Mouse (Mus musculus): ENCODE results near the gene Ifitm1. TPM values are rescaled to one million over a fixed set of nuclear protein-coding genes. Genes with fewer than 3 reads are reported as not detected.
A peak's percentile ranks its signal among the peaks of the same experiment; 100 is the strongest.
"Not testable (repeated sequence)": the region's sequence is repeated elsewhere in the genome, so short reads cannot be mapped to it uniquely, and the experiment has no call there.

The Ifitm1 gene
- total RNA-seq, 4 experiments from 2014 or later = 1.6 to 6.3 (median 5.0) TPM

GRCm38 (mm10) chr7:141010593-141010992 is 43.6 kb downstream of the Ifitm1 start, which contains the start of gene Ifitm3:
Gene Ifitm3, minus strand, starts transcription at chr7:141010770.
- peak; percentile 87 for DNase-seq (ENCODE audit: low spot score)

GRCm38 (mm10) chr7:141011238-141011770 is 44.3 kb downstream of the Ifitm1 start:
- DNase-seq (ENCODE audit: low spot score) = no peak

GRCm38 (mm10) chr7:141016707-141017697 is 50.0 kb downstream of the Ifitm1 start:
- DNase-seq (ENCODE audit: low spot score) = no peak

- not testable (repeated sequence) for DNase-seq (ENCODE audit: low spot score)
Observed at GRCm38 (mm10) chr7:141017824-141018223, 50.8 kb downstream of the Ifitm1 start, which contains the start of gene Ifitm6. Gene Ifitm6, minus strand, starts transcription at chr7:141017924.

- DNase-seq (ENCODE audit: low spot score) = no peak
Observed at GRCm38 (mm10) chr7:141019028-141019427, 52.0 kb downstream of the Ifitm1 start.

Other genes with a start within 250 kb of the Ifitm1 start
- 1 to 10 TPM; 3.0 to 9.8 (median 4.0) TPM for gene Cyp2e1, start 203.5 kb upstream of the Ifitm1 start, total RNA-seq (2022)
- gene Syce1, start 179.4 kb upstream of the Ifitm1 start, total RNA-seq (2022) = under 1 TPM in 1 of 4 experiments, not detected in 3; 0.28 TPM
- under 1 TPM; 0.06 to 0.53 (median 0.30) TPM for gene Zfp941, start 145.0 kb upstream of the Ifitm1 start, total RNA-seq (2022)
- gene Urah, start 132.2 kb upstream of the Ifitm1 start, total RNA-seq (2022) = 1 to 10 TPM in 2 of 4 experiments, under 1 TPM in 2; 0.79 to 3.2 (median 1.4) TPM
- gene Scgb1c1, start 121.7 kb upstream of the Ifitm1 start, total RNA-seq (2022) = 10 to 100 TPM; 26.3 to 49.2 (median 37.1) TPM
- gene Odf3, start 119.4 kb upstream of the Ifitm1 start, total RNA-seq (2022) = not detected
- gene Gm45785, start 110.9 kb upstream of the Ifitm1 start, total RNA-seq (2022) = not detected
- 10 to 100 TPM; 22.3 to 24.4 (median 23.3) TPM for gene Ric8a, start 110.3 kb upstream of the Ifitm1 start, total RNA-seq (2022)
- gene Bet1l, start 109.6 kb upstream of the Ifitm1 start, total RNA-seq (2022) = 10 to 100 TPM in 1 of 4 experiments, 1 to 10 TPM in 3; 7.9 to 11.8 (median 8.8) TPM
- gene Psmd13, start 85.3 kb upstream of the Ifitm1 start, total RNA-seq (2022) = 10 to 100 TPM; 80.4 to 85.4 (median 84.0) TPM
- 10 to 100 TPM; 67.8 to 72.6 (median 69.6) TPM for gene Sirt3, start 84.9 kb upstream of the Ifitm1 start, total RNA-seq (2022)
- 1,000 to 10,000 TPM; 2,926 to 3,503 (median 3,138) TPM for gene Cox8b, start 66.8 kb upstream of the Ifitm1 start, total RNA-seq (2022)
- not detected for gene Nlrp6, start 46.3 kb upstream of the Ifitm1 start, total RNA-seq (2022)
- gene Pgghg, start 25.8 kb upstream of the Ifitm1 start, total RNA-seq (2022) = 1 to 10 TPM; 3.8 to 5.3 (median 4.3) TPM
- gene Ifitm5, start 16.9 kb upstream of the Ifitm1 start, total RNA-seq (2022) = under 1 TPM in 3 of 4 experiments, not detected in 1; 0.35 to 0.72 (median 0.37) TPM
- gene Gm45717, start 11.3 kb upstream of the Ifitm1 start, total RNA-seq (2022) = not detected
- 100 to 1,000 TPM in 1 of 4 experiments, 10 to 100 TPM in 3; 86.2 to 101 (median 90.3) TPM for gene Ifitm2, start 11.2 kb upstream of the Ifitm1 start, total RNA-seq (2022)
- gene Ifitm3, start 43.5 kb downstream of the Ifitm1 start, total RNA-seq (2022) = 100 to 1,000 TPM in 1 of 4 experiments, 10 to 100 TPM in 3; 83.5 to 104 (median 88.4) TPM
- gene Ifitm6, start 50.7 kb downstream of the Ifitm1 start, total RNA-seq (2022) = 1 to 10 TPM in 1 of 4 experiments, not detected in 3; 4.9 TPM
- gene Gm17387, start 61.9 kb downstream of the Ifitm1 start, total RNA-seq (2022) = not detected
- gene B4galnt4, start 93.9 kb downstream of the Ifitm1 start, total RNA-seq (2022) = not detected
- under 1 TPM; 0.19 to 0.35 (median 0.27) TPM for gene Pkp3, start 111.0 kb downstream of the Ifitm1 start, total RNA-seq (2022)
- gene Sigirr, start 133.4 kb downstream of the Ifitm1 start, total RNA-seq (2022) = 1 to 10 TPM; 4.8 to 6.5 (median 5.6) TPM
- gene Ano9, start 150.6 kb downstream of the Ifitm1 start, total RNA-seq (2022) = under 1 TPM in 3 of 4 experiments, not detected in 1; 0.08 to 0.41 (median 0.14) TPM
- gene Ptdss2, start 155.2 kb downstream of the Ifitm1 start, total RNA-seq (2022) = 10 to 100 TPM; 28.0 to 35.8 (median 29.7) TPM
- 10 to 100 TPM; 71.3 to 75.2 (median 72.9) TPM for gene Rnh1, start 205.6 kb downstream of the Ifitm1 start, total RNA-seq (2022)
- 100 to 1,000 TPM in 1 of 4 experiments, 10 to 100 TPM in 3; 81.0 to 107 (median 87.7) TPM for gene Hras, start 226.8 kb downstream of the Ifitm1 start, total RNA-seq (2022)
- gene Lrrc56, start 226.9 kb downstream of the Ifitm1 start, total RNA-seq (2022) = 1 to 10 TPM; 1.8 to 3.4 (median 3.0) TPM
- gene Lmntd2, start 246.9 kb downstream of the Ifitm1 start, total RNA-seq (2022) = not detected
- under 1 TPM in 3 of 4 experiments, not detected in 1; 0.66 to 0.90 (median 0.73) TPM for gene Rassf7, start 248.6 kb downstream of the Ifitm1 start, total RNA-seq (2022)